Mouse (Mus musculus): ENCODE results near the gene Hcn4. TPM values are rescaled to one million over a fixed set of nuclear protein-coding genes. Genes with fewer than 3 reads are reported as not detected.

The Hcn4 gene
- polyA plus RNA-seq, 1 experiment from 2014 or later: 0.34 TPM

- Histone ChIP-seq H3K4me1 (ENCODE audit: insufficient read depth, low read length) (no peaks in the 10 kb centered on the region), H3K4me3 (ENCODE audit: low read length) (no peak overlapping the region), H3K27ac (ENCODE audit: low read length) (no peak overlapping the region), H3K27me3 (ENCODE audit: insufficient read depth, low read length) (no peaks in the 10 kb centered on the region), H3K36me3 (ENCODE audit: insufficient read depth, low read length) (no peaks in the 10 kb centered on the region), H3K4me2 (replicated peaks; ENCODE audit: low read depth, low read length) (no peak overlapping the region), H3K9me3 (ENCODE audit: low read length) (no peaks in the 10 kb centered on the region), H3K9ac (replicated peaks; ENCODE audit: low read length) (no peak overlapping the region)
- ATAC-seq (ENCODE audit: low FRiP score, low TSS enrichment): no peak
- WGBS: 83% methylated on average over 3 of the region's 3 CpGs
These were observed 21.4 kb downstream of the Hcn4 start for GRCm38 (mm10) chr9:58844597-58844996.

GRCm38 (mm10) chr9:58847008-58847407 lies 23.8 kb downstream of the Hcn4 start:
- no peak overlapping the region for H3K9ac ChIP-seq (replicated peaks; ENCODE audit: low read length)
- no peak for ATAC-seq (ENCODE audit: low FRiP score, low TSS enrichment)
- no peaks in the 10 kb centered on the region for H3K27me3 ChIP-seq (ENCODE audit: insufficient read depth, low read length)
- no peaks in the 10 kb centered on the region for H3K4me1 ChIP-seq (ENCODE audit: insufficient read depth, low read length)
- no peak overlapping the region for H3K4me3 ChIP-seq (ENCODE audit: low read length)
- no peak overlapping the region for H3K27ac ChIP-seq (ENCODE audit: low read length)
- H3K9me3 ChIP-seq (ENCODE audit: low read length): no peaks in the 10 kb centered on the region
- no peak overlapping the region for H3K4me2 ChIP-seq (replicated peaks; ENCODE audit: low read depth, low read length)
- WGBS: 49% methylated on average over 3 of the region's 3 CpGs
- H3K36me3 ChIP-seq (ENCODE audit: insufficient read depth, low read length): no peaks in the 10 kb centered on the region

GRCm38 (mm10) chr9:58847676-58848075 lies 24.5 kb downstream of the Hcn4 start:
- H3K9me3 ChIP-seq (ENCODE audit: low read length): no peaks in the 10 kb centered on the region
- WGBS: 70% methylated on average over 7 of the region's 7 CpGs
- no peak overlapping the region for H3K4me2 ChIP-seq (replicated peaks; ENCODE audit: low read depth, low read length)
- no peaks in the 10 kb centered on the region for H3K36me3 ChIP-seq (ENCODE audit: insufficient read depth, low read length)
- H3K27me3 ChIP-seq (ENCODE audit: insufficient read depth, low read length): no peaks in the 10 kb centered on the region
- no peaks in the 10 kb centered on the region for H3K4me1 ChIP-seq (ENCODE audit: insufficient read depth, low read length)
- H3K9ac ChIP-seq (replicated peaks; ENCODE audit: low read length): no peak overlapping the region
- ATAC-seq (ENCODE audit: low FRiP score, low TSS enrichment): no peak
- no peak overlapping the region for H3K27ac ChIP-seq (ENCODE audit: low read length)
- H3K4me3 ChIP-seq (ENCODE audit: low read length): no peak overlapping the region

GRCm38 (mm10) chr9:58849576-58850315 lies 26.5 kb downstream of the Hcn4 start:
- no peaks in the 10 kb centered on the region for H3K9me3 ChIP-seq (ENCODE audit: low read length)
- 58% methylated on average over 13 of the region's 13 CpGs for WGBS
- H3K9ac ChIP-seq (replicated peaks; ENCODE audit: low read length): no peak overlapping the region
- ATAC-seq (ENCODE audit: low FRiP score, low TSS enrichment): no peak
- no peaks in the 10 kb centered on the region for H3K36me3 ChIP-seq (ENCODE audit: insufficient read depth, low read length)
- no peaks in the 10 kb centered on the region for H3K4me1 ChIP-seq (ENCODE audit: insufficient read depth, low read length)
- H3K4me3 ChIP-seq (ENCODE audit: low read length): no peak overlapping the region
- H3K27ac ChIP-seq (ENCODE audit: low read length): no peak overlapping the region
- H3K27me3 ChIP-seq (ENCODE audit: insufficient read depth, low read length): no peaks in the 10 kb centered on the region
- H3K4me2 ChIP-seq (replicated peaks; ENCODE audit: low read depth, low read length): no peak overlapping the region

GRCm38 (mm10) chr9:58854931-58855330 lies 31.7 kb downstream of the Hcn4 start:
- no peak overlapping the region for H3K4me3 ChIP-seq (ENCODE audit: low read length)
- ATAC-seq (ENCODE audit: low FRiP score, low TSS enrichment): no peak
- no peaks in the 10 kb centered on the region for H3K9me3 ChIP-seq (ENCODE audit: low read length)
- 57% methylated on average over 3 of the region's 3 CpGs for WGBS
- no peaks in the 10 kb centered on the region for H3K27me3 ChIP-seq (ENCODE audit: insufficient read depth, low read length)
- H3K36me3 ChIP-seq (ENCODE audit: insufficient read depth, low read length): no peaks in the 10 kb centered on the region
- H3K4me1 ChIP-seq (ENCODE audit: insufficient read depth, low read length): peaks cover 12% of the 10 kb centered on the region
- H3K27ac ChIP-seq (ENCODE audit: low read length): no peak overlapping the region
- H3K4me2 ChIP-seq (replicated peaks; ENCODE audit: low read depth, low read length): no peak overlapping the region
- no peak overlapping the region for H3K9ac ChIP-seq (replicated peaks; ENCODE audit: low read length)

GRCm38 (mm10) chr9:58859080-58859635 lies 35.9 kb downstream of the Hcn4 start:
- peaks cover 12% of the 10 kb centered on the region for H3K4me1 ChIP-seq (ENCODE audit: insufficient read depth, low read length)
- peak overlapping the region; percentile 31 for H3K4me3 ChIP-seq (ENCODE audit: low read length)
- no peaks in the 10 kb centered on the region for H3K36me3 ChIP-seq (ENCODE audit: insufficient read depth, low read length)
- H3K27me3 ChIP-seq (ENCODE audit: insufficient read depth, low read length): no peaks in the 10 kb centered on the region
- peak overlapping the region; percentile 59 for H3K4me2 ChIP-seq (replicated peaks; ENCODE audit: low read depth, low read length)
- peak; percentile 46 for ATAC-seq (ENCODE audit: low FRiP score, low TSS enrichment)
- H3K9me3 ChIP-seq (ENCODE audit: low read length): no peaks in the 10 kb centered on the region
- 16% methylated on average over 30 of the region's 30 CpGs for whole genome bisulfite sequencing
- H3K9ac ChIP-seq (replicated peaks; ENCODE audit: low read length): peak overlapping the region; percentile 9; the same call in 1 of the 2 replicates
- H3K27ac ChIP-seq (ENCODE audit: low read length): no peak overlapping the region

GRCm38 (mm10) chr9:58863826-58864225 lies 40.6 kb downstream of the Hcn4 start:
- ATAC-seq (ENCODE audit: low FRiP score, low TSS enrichment): no peak
- no peak overlapping the region for H3K4me3 ChIP-seq (ENCODE audit: low read length)
- WGBS: 35% methylated on average over 7 of the region's 7 CpGs
- H3K27ac ChIP-seq (ENCODE audit: low read length): no peak overlapping the region
- no peaks in the 10 kb centered on the region for H3K9me3 ChIP-seq (ENCODE audit: low read length)
- H3K4me2 ChIP-seq (replicated peaks; ENCODE audit: low read depth, low read length): no peak overlapping the region
- H3K27me3 ChIP-seq (ENCODE audit: insufficient read depth, low read length): no peaks in the 10 kb centered on the region
- no peaks in the 10 kb centered on the region for H3K36me3 ChIP-seq (ENCODE audit: insufficient read depth, low read length)
- H3K4me1 ChIP-seq (ENCODE audit: insufficient read depth, low read length): peaks cover 10% of the 10 kb centered on the region
- H3K9ac ChIP-seq (replicated peaks; ENCODE audit: low read length): no peak overlapping the region

- no peak for ATAC-seq (ENCODE audit: low FRiP score, low TSS enrichment)
- Histone ChIP-seq H3K4me3 (ENCODE audit: low read length) (no peak overlapping the region), H3K4me1 (ENCODE audit: insufficient read depth, low read length) (no peaks in the 10 kb centered on the region), H3K27ac (ENCODE audit: low read length) (no peak overlapping the region), H3K27me3 (ENCODE audit: insufficient read depth, low read length) (no peaks in the 10 kb centered on the region), H3K36me3 (ENCODE audit: insufficient read depth, low read length) (peaks cover 12% of the 10 kb centered on the region; the same call in 1 of the 2 replicates), H3K9me3 (ENCODE audit: low read length) (no peaks in the 10 kb centered on the region), H3K4me2 (replicated peaks; ENCODE audit: low read depth, low read length) (no peak overlapping the region), H3K9ac (replicated peaks; ENCODE audit: low read length) (no peak overlapping the region)
- 75% methylated on average over 10 of the region's 10 CpGs for WGBS
These were observed 47.9 kb downstream of the Hcn4 start for GRCm38 (mm10) chr9:58871141-58871540.

- H3K9me3 ChIP-seq (ENCODE audit: low read length): no peaks in the 10 kb centered on the region
- no peak overlapping the region for H3K27ac ChIP-seq (ENCODE audit: low read length)
- no peak overlapping the region for H3K4me3 ChIP-seq (ENCODE audit: low read length)
- H3K4me1 ChIP-seq (ENCODE audit: insufficient read depth, low read length): no peaks in the 10 kb centered on the region
- ATAC-seq (ENCODE audit: low FRiP score, low TSS enrichment): no peak
- H3K4me2 ChIP-seq (replicated peaks; ENCODE audit: low read depth, low read length): no peak overlapping the region
- WGBS: 49% methylated on average over 10 of the region's 10 CpGs
- no peak overlapping the region for H3K9ac ChIP-seq (replicated peaks; ENCODE audit: low read length)
- H3K36me3 ChIP-seq (ENCODE audit: insufficient read depth, low read length): peaks cover 28% of the 10 kb centered on the region
- no peaks in the 10 kb centered on the region for H3K27me3 ChIP-seq (ENCODE audit: insufficient read depth, low read length)
These were observed 50.5 kb downstream of the Hcn4 start for GRCm38 (mm10) chr9:58873541-58874324.

GRCm38 (mm10) chr9:58874354-58874753 lies 51.1 kb downstream of the Hcn4 start:
- Histone ChIP-seq H3K36me3 (ENCODE audit: insufficient read depth, low read length) (peaks cover 28% of the 10 kb centered on the region), H3K27ac (ENCODE audit: low read length) (no peak overlapping the region), H3K27me3 (ENCODE audit: insufficient read depth, low read length) (no peaks in the 10 kb centered on the region), H3K4me3 (ENCODE audit: low read length) (no peak overlapping the region), H3K9me3 (ENCODE audit: low read length) (no peaks in the 10 kb centered on the region), H3K9ac (replicated peaks; ENCODE audit: low read length) (no peak overlapping the region), H3K4me2 (replicated peaks; ENCODE audit: low read depth, low read length) (no peak overlapping the region), H3K4me1 (ENCODE audit: insufficient read depth, low read length) (no peaks in the 10 kb centered on the region)
- WGBS: 83% methylated on average over 4 of the region's 4 CpGs
- no peak for ATAC-seq (ENCODE audit: low FRiP score, low TSS enrichment)
